Mouse (Mus musculus) MEL (cell line): Measurements from ENCODE around the gene Mrpl38. TPM values are rescaled to one million over a fixed set of nuclear protein-coding genes. Genes with fewer than 3 reads are reported as not detected.

Experiments used
- DNase-seq: peaks from one replicate; pipeline ENCODE4 v3.0.0; 2011; ENCODE audit warnings: low read depth, low spot score
- H3K27ac ChIP-seq: 2 replicates; pipeline ENCODE4 v1.5.1; 2012; ENCODE audit warnings: low read depth, mild to moderate bottlenecking, control low read depth, low read length, moderate library complexity; ENCODE audit not compliant: control insufficient read depth
- H3K27me3 ChIP-seq, 2 experiments: fragments of 150-350 bp in 1 of 2; sonication (generic) in 1 of 2; 2 replicates each; pipeline ENCODE4 v1.6.1; 2012; ENCODE audit warnings: low read length in 2 of 2, mild to moderate bottlenecking in 2 of 2, improper control_type of control experiment in 1 of 2, moderate library complexity in 1 of 2; ENCODE audit not compliant: insufficient read depth in 2 of 2, control insufficient read depth in 1 of 2
- H3K36me3 ChIP-seq, 2 experiments: 2 replicates each; pipeline ENCODE4 v1.6.1; 2012 to 2014; ENCODE audit warnings: low read length in 2 of 2, improper control_type of control experiment in 1 of 2, inconsistent platforms in 1 of 2, mild to moderate bottlenecking in 1 of 2; ENCODE audit not compliant: insufficient read depth in 2 of 2, control insufficient read depth in 1 of 2
- H3K4me1 ChIP-seq, 2 experiments: fragments of 150-350 bp in 1 of 2; sonication (generic) in 1 of 2; 2 replicates each; pipeline ENCODE4 v1.6.1; 2012; ENCODE audit warnings: low read length in 2 of 2, improper control_type of control experiment in 1 of 2, mild to moderate bottlenecking in 1 of 2; ENCODE audit not compliant: insufficient read depth in 2 of 2, control insufficient read depth in 1 of 2
- H3K4me3 ChIP-seq, 2 experiments: fragments of 150-350 bp in 1 of 2; sonication (generic) in 1 of 2; 2 replicates each; pipeline ENCODE4 v1.5.1; 2012; ENCODE audit warnings: low read depth in 2 of 2, low read length in 2 of 2, mild to moderate bottlenecking in 2 of 2, moderate library complexity in 2 of 2, control low read depth in 1 of 2, improper control_type of control experiment in 1 of 2; ENCODE audit not compliant: control insufficient read depth in 1 of 2, insufficient read depth in 1 of 2
- H3K79me2 ChIP-seq: 2 replicates; pipeline ENCODE4 v1.6.1; 2012; ENCODE audit warnings: mild to moderate bottlenecking, low read length, moderate library complexity; ENCODE audit not compliant: control insufficient read depth, poor library complexity, insufficient read depth
- H3K9ac ChIP-seq: 2 replicates; pipeline ENCODE4 v1.6.1; 2012; ENCODE audit warnings: low read depth, mild to moderate bottlenecking, control low read depth, low read length, moderate library complexity; ENCODE audit not compliant: control insufficient read depth, poor library complexity, severe bottlenecking
- H3K9me3 ChIP-seq: fragments of 150-350 bp; sonication (generic); replicated peaks from 2 replicates; pipeline ENCODE4 v1.6.1; 2012; ENCODE audit warnings: mild to moderate bottlenecking, low read length, improper control_type of control experiment, moderate library complexity; ENCODE audit not compliant: insufficient read depth
- CTCF ChIP-seq, 3 experiments: IDR thresholded peaks in 2 of 3; conservative IDR thresholded peaks in 1 of 3; 2 replicates each; pipeline ENCODE4 v1.5.1; 2011 to 2012; ENCODE audit warnings: low read length in 3 of 3, low read depth in 2 of 3, mild to moderate bottlenecking in 2 of 3, improper control_type of control experiment in 1 of 3, inconsistent platforms in 1 of 3, mixed read lengths in 1 of 3, moderate library complexity in 1 of 3; ENCODE audit not compliant: control insufficient read depth in 1 of 3, insufficient read depth in 1 of 3, poor library complexity in 1 of 3, severe bottlenecking in 1 of 3
- GABPA ChIP-seq: IDR thresholded peaks from 2 replicates; pipeline ENCODE4 v1.6.1; 2012; ENCODE audit warnings: low read depth, mild to moderate bottlenecking, inconsistent platforms, low read length, improper control_type of control experiment, moderate library complexity
- MAZ ChIP-seq: IDR thresholded peaks from 2 replicates; pipeline ENCODE4 v1.6.1; 2012; ENCODE audit warnings: low read depth, mild to moderate bottlenecking, inconsistent platforms, low read length, improper control_type of control experiment
- MXI1 ChIP-seq: IDR thresholded peaks from 2 replicates; pipeline ENCODE4 v1.6.1; 2011; ENCODE audit warnings: mild to moderate bottlenecking, low read depth, low read length, improper control_type of control experiment
- MYC ChIP-seq: IDR thresholded peaks from 2 replicates; pipeline ENCODE4 v1.6.1; 2011; ENCODE audit warnings: low read depth, mild to moderate bottlenecking, low read length, improper control_type of control experiment, moderate library complexity
- POLR2A ChIP-seq, 2 experiments: IDR thresholded peaks; 2 replicates each; pipeline ENCODE4 v1.6.1; 2011 to 2012; ENCODE audit warnings: low read length in 2 of 2, mild to moderate bottlenecking in 2 of 2, control low read depth in 1 of 2, improper control_type of control experiment in 1 of 2, low read depth in 1 of 2, moderate library complexity in 1 of 2; ENCODE audit not compliant: control insufficient read depth in 1 of 2, insufficient read depth in 1 of 2, poor library complexity in 1 of 2
- POLR2AphosphoS2 ChIP-seq: IDR thresholded peaks from 2 replicates; pipeline ENCODE4 v1.6.1; 2011; ENCODE audit warnings: low read length, improper control_type of control experiment
- POLR2AphosphoS5 ChIP-seq: IDR thresholded peaks from 2 replicates; pipeline ENCODE4 v1.6.1; 2012; ENCODE audit warnings: low read depth, borderline replicate concordance, mild to moderate bottlenecking, inconsistent platforms, low read length, moderate library complexity, mixed read lengths
- SIN3A ChIP-seq: IDR thresholded peaks from 2 replicates; pipeline ENCODE4 v1.6.1; 2012; ENCODE audit warnings: low read length, improper control_type of control experiment, inconsistent platforms
- SMC3 ChIP-seq: IDR thresholded peaks from 2 replicates; pipeline ENCODE4 v1.6.1; 2011; ENCODE audit warnings: low read depth, low read length, improper control_type of control experiment
- TAL1 ChIP-seq: IDR thresholded peaks from 2 replicates; pipeline ENCODE4 v1.6.1; 2012; ENCODE audit warnings: mild to moderate bottlenecking, inconsistent platforms, low read length, moderate library complexity, mixed read lengths
- TBP ChIP-seq: IDR thresholded peaks from 2 replicates; pipeline ENCODE4 v1.8.0; 2011; ENCODE audit warnings: low read depth, low read length, improper control_type of control experiment
- TCF12 ChIP-seq: IDR thresholded peaks from 2 replicates; pipeline ENCODE4 v1.6.1; 2014; ENCODE audit warnings: low read depth, mild to moderate bottlenecking, inconsistent platforms, low read length, improper control_type of control experiment, moderate library complexity
- ZC3H11A ChIP-seq: IDR thresholded peaks from 2 replicates; pipeline ENCODE4 v1.6.1; 2012; ENCODE audit warnings: low read depth, mild to moderate bottlenecking, inconsistent platforms, low read length, improper control_type of control experiment
- polyA plus RNA-seq, 2 experiments: library from polyadenylated mRNA; stranded (reverse) in 1 of 2; unstranded in 1 of 2; fragments of >175 nt in 1 of 2; fragments of >200 nt in 1 of 2; gene quantifications; 2 replicates each; pipeline versions ENCODE4 v1.2.1 to v1.2.4; 2012; ENCODE audit warnings: low replicate concordance in 2 of 2, low read depth in 1 of 2; ENCODE audit not compliant: insufficient read length in 2 of 2, insufficient read depth in 1 of 2, missing spikeins in 1 of 2
- total RNA-seq: library from RNA; depleted of rRNA; stranded (reverse); fragments of 300-350 nt; gene quantifications from 2 replicates; pipeline ENCODE4 v1.2.3, GENCODE M21; 2012

The Mrpl38 gene
- total and polyA plus RNA-seq, 3 experiments, result 105 to 157 TPM; not detected in 1

- no peak overlapping the region for H3K4me3 ChIP-seq
- peaks cover 9 to 10% of the 10 kb centered on the region in 2 experiments for H3K4me1 ChIP-seq
- H3K36me3 ChIP-seq, result peaks cover 0 to 8% of the 10 kb centered on the region in 2 experiments; a peak in 2 of 4 replicates
- TF ChIP-seq ZC3H11A (no peak), POLR2AphosphoS5 (no peak), SMC3 (no peak), MAZ (no peak), MXI1 (no peak), TAL1 (no peak), TBP (no peak), MYC (no peak), POLR2AphosphoS2 (no peak), GABPA (no peak), TCF12 (no peak), POLR2A (IDR thresholded peaks at IDR 0.05; ENCODE audit: control insufficient read depth in 1 of 2, insufficient read depth in 1 of 2, low read depth in 1 of 2, low read length in 2 of 2, poor library complexity in 1 of 2) (no peak), SIN3A (no peak)
- H3K9ac ChIP-seq, result no peak overlapping the region
- H3K9me3 ChIP-seq, result no peaks in the 10 kb centered on the region
- no peaks in the 10 kb centered on the region for H3K27me3 ChIP-seq
- H3K79me2 ChIP-seq, result no peaks in the 10 kb centered on the region
- no peak for DNase-seq
- no peak overlapping the region for H3K27ac ChIP-seq
These were observed 30.8 kb downstream of the Mrpl38 start for GRCm38 (mm10) chr11:116107777-116108285.

- no peak overlapping the region for H3K4me3 ChIP-seq
- DNase-seq, result no peak
- H3K79me2 ChIP-seq, result no peaks in the 10 kb centered on the region
- no peak overlapping the region for H3K9ac ChIP-seq
- peaks cover 9 to 10% of the 10 kb centered on the region in 2 experiments for H3K4me1 ChIP-seq
- no peaks in the 10 kb centered on the region for H3K9me3 ChIP-seq
- peak in 1 of 3 experiments; percentile 16; a peak in 2 of 6 replicates for TF ChIP-seq CTCF (IDR thresholded peaks at IDR 0.05 in 2 of 3, conservative IDR thresholded peaks at IDR 0.05 in 1 of 3; ENCODE audit: control insufficient read depth in 1 of 3, insufficient read depth in 1 of 3, low read depth in 2 of 3, low read length in 3 of 3, poor library complexity in 1 of 3, severe bottlenecking in 1 of 3)
- no peak for TF ChIP-seq GABPA
- TF ChIP-seq, all 39 proteins: peak for 1
- H3K27me3 ChIP-seq, result no peaks in the 10 kb centered on the region
- peaks cover 0 to 8% of the 10 kb centered on the region in 2 experiments; a peak in 2 of 4 replicates for H3K36me3 ChIP-seq
- no peak overlapping the region for H3K27ac ChIP-seq
These were observed 31.5 kb downstream of the Mrpl38 start for GRCm38 (mm10) chr11:116106963-116107776.
